Mouse (Mus musculus) forebrain, postnatal 0 days (tissue): ENCODE data around the gene Ccdc59. TPM values are rescaled to one million over a fixed set of nuclear protein-coding genes. Genes with fewer than 3 reads are reported as not detected.

Experiments
- ATAC-seq: fragments of 200-750 bp; cut with Nextera tagmentation; 2 replicates; pipeline ENCODE4 v1.8.0; 2017; ENCODE audit warnings: mild to moderate bottlenecking, moderate library complexity
- DNase-seq: peaks from one replicate; pipeline ENCODE4 v3.0.0-alpha.2; 2015
- H3K27ac ChIP-seq: fragments of 300-500 bp; sonication (generic); 2 replicates; pipeline ENCODE4 v1.5.1; 2014; ENCODE audit warnings: low read depth, mild to moderate bottlenecking, antibody characterized with exemption, low read length, moderate library complexity, mixed read lengths
- H3K27me3 ChIP-seq: fragments of 300-500 bp; sonication (generic); 2 replicates; pipeline ENCODE4 v1.6.1; 2014; ENCODE audit warnings: mild to moderate bottlenecking, low read length, mixed read lengths; ENCODE audit not compliant: insufficient read depth
- H3K36me3 ChIP-seq: fragments of 300-500 bp; sonication (generic); 2 replicates; pipeline ENCODE4 v1.6.1; 2014; ENCODE audit warnings: mild to moderate bottlenecking, moderate library complexity; ENCODE audit not compliant: insufficient read depth
- H3K4me1 ChIP-seq: fragments of 300-500 bp; sonication (generic); 2 replicates; pipeline ENCODE4 v1.6.1; 2014; ENCODE audit warnings: antibody characterized with exemption; ENCODE audit not compliant: insufficient read depth
- H3K4me2 ChIP-seq: fragments of 300-500 bp; sonication (generic); 2 replicates; pipeline ENCODE4 v1.6.1; 2014; ENCODE audit warnings: low read depth, mild to moderate bottlenecking, moderate library complexity
- H3K4me3 ChIP-seq: fragments of 300-500 bp; sonication (generic); 2 replicates; pipeline ENCODE4 v1.5.1; 2014; ENCODE audit warnings: low read depth, low read length, mixed read lengths
- H3K9ac ChIP-seq: fragments of 300-500 bp; sonication (generic); 2 replicates; pipeline ENCODE4 v1.6.1; 2014; ENCODE audit warnings: mild to moderate bottlenecking
- H3K9me3 ChIP-seq: fragments of 300-500 bp; sonication (generic); 2 replicates; pipeline ENCODE4 v1.6.1; 2016; ENCODE audit warnings: low read length
- CTCF ChIP-seq: sonication (generic); IDR thresholded peaks from 2 replicates; pipeline ENCODE4 v1.5.1; 2016; ENCODE audit warnings: antibody characterized with exemption, control low read depth, low read depth
- WGBS: fragments of 180-500 bp; shearing (Covaris S2); extraction: QIAGEN DNeasy Blood & Tissue Kit; methylation state at CpG from one replicate; pipeline ENCODE4 v1.1.7; 2014; 5-methylcytosine and 5-hydroxymethylcytosine counted together
- polyA plus RNA-seq: library from polyadenylated mRNA; unstranded; fragments of >200 nt; fragmentation: Nextera tagmentation; extraction: Ambion mirVana; gene quantifications from 2 replicates; pipeline ENCODE4 v1.2.1, GENCODE M21; 2015
- total RNA-seq: library from RNA; depleted of rRNA; stranded (reverse); fragments of >200 nt; gene quantifications from 2 replicates; pipeline ENCODE4 v1.2.3, GENCODE M21; 2014; rRNA removed

Gene Ccdc59
- total and polyA plus RNA-seq, 2 experiments from 2014 or later, result 22.7 to 52.6 TPM

- ATAC-seq, result no peak
- no peak for TF ChIP-seq CTCF
- no peak overlapping the region for H3K4me2 ChIP-seq
- no peak overlapping the region for H3K27ac ChIP-seq
- no peak for DNase-seq
- 80% methylated on average over 7 of the region's 7 CpGs for WGBS
- H3K4me1 ChIP-seq, result no peaks in the 10 kb centered on the region
- no peak overlapping the region for H3K9ac ChIP-seq
- H3K36me3 ChIP-seq, result no peaks in the 10 kb centered on the region
- no peaks in the 10 kb centered on the region for H3K27me3 ChIP-seq
- no peaks in the 10 kb centered on the region for H3K9me3 ChIP-seq
- no peak overlapping the region for H3K4me3 ChIP-seq
Observed at GRCm38 (mm10) chr10:105806259-105807010, 34.4 kb upstream of the Ccdc59 start.

- Histone ChIP-seq H3K4me3 (no peak overlapping the region), H3K9ac (no peak overlapping the region), H3K27ac (no peak overlapping the region), H3K27me3 (no peaks in the 10 kb centered on the region), H3K4me2 (no peak overlapping the region), H3K9me3 (no peaks in the 10 kb centered on the region), H3K4me1 (no peaks in the 10 kb centered on the region), H3K36me3 (no peaks in the 10 kb centered on the region; the same call in 1 of the 2 replicates)
- TF ChIP-seq CTCF, result peak; percentile 60
- ATAC-seq, result peak; percentile 76
- peak; percentile 60 for DNase-seq
- 60% methylated on average over 10 of the region's 10 CpGs for WGBS
Observed at GRCm38 (mm10) chr10:105834627-105835228, 6.1 kb upstream of the Ccdc59 start.

GRCm38 (mm10) chr10:105842574-105842973, 1.7 kb downstream of the Ccdc59 start:
- ATAC-seq (no peak), DNase-seq (no peak)
- no peak overlapping the region for H3K27ac ChIP-seq
- H3K4me1 ChIP-seq, result peaks cover 7% of the 10 kb centered on the region; the same call in 1 of the 2 replicates
- peak overlapping the region; percentile 57 for H3K4me2 ChIP-seq
- 87% methylated on average over 7 of the region's 7 CpGs for whole genome bisulfite sequencing
- H3K4me3 ChIP-seq, result no peak overlapping the region
- no peaks in the 10 kb centered on the region for H3K27me3 ChIP-seq
- TF ChIP-seq CTCF, result 0 out of 2 replicates have a peak, but pooled peaks have one; percentile 12
- H3K9me3 ChIP-seq, result no peaks in the 10 kb centered on the region
- H3K36me3 ChIP-seq, result peaks cover 40% of the 10 kb centered on the region
- H3K9ac ChIP-seq, result no peak overlapping the region

GRCm38 (mm10) chr10:105850286-105850685, 9.4 kb downstream of the Ccdc59 start:
- Histone ChIP-seq H3K36me3 (peaks cover 48% of the 10 kb centered on the region), H3K27me3 (no peaks in the 10 kb centered on the region), H3K9ac (no peak overlapping the region), H3K4me1 (no peaks in the 10 kb centered on the region), H3K9me3 (no peaks in the 10 kb centered on the region), H3K27ac (no peak overlapping the region), H3K4me2 (no peak overlapping the region), H3K4me3 (no peak overlapping the region)
- DNase-seq, result no peak
- ATAC-seq, result no peak
- TF ChIP-seq CTCF, result 0 out of 2 replicates have a peak, but pooled peaks have one; percentile 12
- WGBS, result 83% methylated on average over 5 of the region's 5 CpGs

- no peak for ATAC-seq
- no peak for TF ChIP-seq CTCF
- DNase-seq, result no peak
- 52% methylated on average over 4 of the region's 4 CpGs for WGBS
- no peak overlapping the region for H3K9ac ChIP-seq
- H3K4me1 ChIP-seq, result no peaks in the 10 kb centered on the region
- H3K27me3 ChIP-seq, result no peaks in the 10 kb centered on the region
- H3K27ac ChIP-seq, result no peak overlapping the region
- H3K4me3 ChIP-seq, result no peak overlapping the region
- peaks cover 40% of the 10 kb centered on the region for H3K36me3 ChIP-seq
- H3K4me2 ChIP-seq, result no peak overlapping the region
- no peaks in the 10 kb centered on the region for H3K9me3 ChIP-seq
Observed at GRCm38 (mm10) chr10:105851136-105851535, 10.3 kb downstream of the Ccdc59 start.

- Histone ChIP-seq H3K27ac (no peak overlapping the region), H3K4me2 (no peak overlapping the region), H3K9ac (no peak overlapping the region), H3K9me3 (no peaks in the 10 kb centered on the region), H3K36me3 (no peaks in the 10 kb centered on the region), H3K27me3 (no peaks in the 10 kb centered on the region), H3K4me1 (no peaks in the 10 kb centered on the region), H3K4me3 (no peak overlapping the region)
- no peak; the same call in 1 of the 2 replicates for ATAC-seq
- 35% methylated on average over 4 of the region's 4 CpGs for WGBS
- peak; percentile 77 for DNase-seq
- peak; percentile 70 for TF ChIP-seq CTCF
Observed at GRCm38 (mm10) chr10:105867312-105867711, 26.4 kb downstream of the Ccdc59 start.

Other genes starting within 250 kb of the Ccdc59 start
- 17.5 and 21.5 TPM in 2 replicates for gene Mettl25, start 313 bp downstream of the Ccdc59 start, total RNA-seq
- gene Mettl25, start 313 bp downstream of the Ccdc59 start, polyA plus RNA-seq, result 13.6 and 15.3 TPM in 2 replicates